Mouse (Mus musculus) ES-Bruce4 (cell line): ENCODE data around the gene Cyb561a3. TPM values are rescaled to one million over a fixed set of nuclear protein-coding genes. Genes with fewer than 3 reads are reported as not detected.

ENCODE experiments used
- H3K27ac ChIP-seq: 2 replicates; pipeline ENCODE4 v1.5.1; 2012; ENCODE audit warnings: low read length, inconsistent platforms; ENCODE audit not compliant: insufficient read depth
- H3K27me3 ChIP-seq: 2 replicates; pipeline ENCODE4 v1.6.1; 2012; ENCODE audit warnings: mild to moderate bottlenecking, low read length, inconsistent platforms; ENCODE audit not compliant: control insufficient read depth, poor library complexity, insufficient read depth, severe bottlenecking
- H3K36me3 ChIP-seq: 2 replicates; pipeline ENCODE4 v1.6.1; 2012; ENCODE audit warnings: inconsistent platforms, mild to moderate bottlenecking, low read length, moderate library complexity; ENCODE audit not compliant: control insufficient read depth, poor library complexity, insufficient read depth, severe bottlenecking
- H3K4me1 ChIP-seq: one replicate; pipeline ENCODE4 v1.8.1; 2011; ENCODE audit warnings: low read length; ENCODE audit not compliant: control insufficient read depth, insufficient read depth
- H3K4me3 ChIP-seq: 2 replicates; pipeline ENCODE4 v1.5.1; 2011; ENCODE audit warnings: low read depth, mild to moderate bottlenecking, low read length
- H3K9ac ChIP-seq: 2 replicates; pipeline ENCODE4 v1.6.1; 2012; ENCODE audit warnings: low read depth, mild to moderate bottlenecking, inconsistent platforms; ENCODE audit not compliant: poor library complexity, severe bottlenecking
- H3K9me3 ChIP-seq: replicated peaks from 2 replicates; pipeline ENCODE4 v1.6.1; 2012; ENCODE audit warnings: mild to moderate bottlenecking, low read length, inconsistent platforms; ENCODE audit not compliant: control insufficient read depth, poor library complexity, insufficient read depth, severe bottlenecking
- CTCF ChIP-seq: IDR thresholded peaks from one replicate; pipeline ENCODE4 v1.8.1; 2011; ENCODE audit warnings: low read depth, low read length
- EP300 ChIP-seq: IDR thresholded peaks from 2 replicates; pipeline ENCODE4 v1.6.1; 2011; ENCODE audit warnings: low read depth, low read length; ENCODE audit not compliant: insufficient read depth
- POLR2A ChIP-seq: IDR thresholded peaks from one replicate; pipeline ENCODE4 v1.8.1; 2011; ENCODE audit warnings: low read length; ENCODE audit not compliant: insufficient read depth
- polyA plus RNA-seq: library from polyadenylated mRNA; stranded (reverse); fragments of >200 nt; gene quantifications from 2 replicates; pipeline ENCODE4 v1.2.4, GENCODE M21; 2011; ENCODE audit warnings: low read depth; ENCODE audit not compliant: missing spikeins, insufficient read depth, insufficient read length

The Cyb561a3 gene
- 11.6 and 13.5 TPM in 2 replicates for polyA plus RNA-seq

DNA sequence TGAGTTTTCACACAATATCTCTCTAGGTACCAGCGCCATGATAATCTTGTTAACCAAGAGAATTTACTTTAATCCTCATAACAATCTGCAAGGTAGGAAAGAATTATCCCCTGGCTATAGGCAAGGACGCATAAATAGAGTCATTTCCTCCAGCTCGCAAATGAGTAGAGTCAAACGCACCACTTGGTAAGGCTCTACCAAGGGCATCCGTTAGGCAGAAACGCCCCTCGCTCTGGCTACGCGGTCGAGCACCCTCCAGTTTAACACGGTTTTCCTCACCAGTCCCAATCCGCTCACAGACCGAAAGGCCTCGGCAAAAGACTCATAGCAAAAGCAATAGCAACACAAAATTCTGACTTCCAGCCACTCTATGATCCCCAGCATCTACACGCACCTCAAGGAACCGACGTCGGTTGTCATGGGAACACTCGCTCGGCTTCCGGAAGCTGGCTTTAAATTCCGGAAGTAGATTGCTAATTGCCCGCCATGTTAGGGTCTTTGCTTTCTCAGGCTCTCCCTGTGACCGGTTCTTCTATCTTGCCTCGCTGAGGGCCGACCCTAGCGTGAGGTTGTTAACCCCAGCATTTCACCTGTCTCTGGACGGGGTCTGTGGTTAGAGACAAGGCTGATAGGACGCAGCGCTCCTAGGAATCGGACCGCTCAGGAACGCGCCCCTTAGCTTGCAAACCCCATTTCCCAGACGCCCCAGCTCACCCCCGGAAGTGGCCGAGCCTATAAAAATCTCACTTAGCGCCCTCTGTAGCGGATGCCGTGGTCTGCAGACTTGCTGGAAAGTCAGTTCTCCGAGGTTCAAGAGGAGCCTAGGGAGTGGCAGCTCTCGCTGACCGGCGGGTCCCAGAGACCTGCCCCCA is at the start of gene Cyb561a3, which contains the start of gene Tmem138:
Gene Cyb561a3, plus strand, starts transcription at position 483 of the 872 bp plus-strand sequence.
Gene Tmem138, minus strand, starts transcription at position 673 of the 872 bp plus-strand sequence.
- peak within 1 kb of the TSS; percentile 46 for H3K27ac ChIP-seq
- H3K36me3 ChIP-seq: peaks cover 15% of the 10 kb centered on the region
- H3K27me3 ChIP-seq: no peaks in the 10 kb centered on the region
- peak within 1 kb of the TSS; percentile 44 for H3K9ac ChIP-seq
- H3K9me3 ChIP-seq: no peaks in the 10 kb centered on the region
- TF ChIP-seq EP300 (no peak), POLR2A (peak; percentile 44), CTCF (peak; percentile 27)
- no peaks in the 10 kb centered on the region for H3K4me1 ChIP-seq
- H3K4me3 ChIP-seq: peak within 1 kb of the TSS; percentile 95

DNA sequence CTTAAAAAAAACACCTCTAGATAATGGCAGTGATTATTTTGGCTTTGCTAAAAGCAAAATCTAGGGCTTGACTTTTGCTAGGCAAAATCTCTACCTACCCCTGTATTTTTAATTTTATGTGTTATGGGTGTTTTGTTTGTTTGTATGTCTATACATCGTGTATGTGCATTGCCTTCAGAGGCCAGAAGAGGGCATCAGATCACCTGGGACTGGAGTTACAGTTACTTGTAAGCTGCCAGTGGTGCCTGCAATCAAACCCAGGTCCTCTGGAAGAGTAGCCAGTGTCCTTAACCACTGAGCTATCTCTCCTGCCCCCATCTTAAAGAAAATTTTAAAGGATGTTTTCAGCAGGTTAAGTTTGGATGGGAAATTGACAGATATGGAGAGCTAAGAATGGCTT is 46.9 kb upstream of the Cyb561a3 start:
- TF ChIP-seq POLR2A: no peak
- peak; percentile 6 for TF ChIP-seq CTCF
- no peaks in the 10 kb centered on the region for H3K9me3 ChIP-seq
- H3K27me3 ChIP-seq: no peaks in the 10 kb centered on the region
- no peak overlapping the region for H3K4me3 ChIP-seq
- H3K9ac ChIP-seq: no peak overlapping the region
- H3K36me3 ChIP-seq: peaks cover 42% of the 10 kb centered on the region
- no peaks in the 10 kb centered on the region for H3K4me1 ChIP-seq
- no peak overlapping the region for H3K27ac ChIP-seq

DNA sequence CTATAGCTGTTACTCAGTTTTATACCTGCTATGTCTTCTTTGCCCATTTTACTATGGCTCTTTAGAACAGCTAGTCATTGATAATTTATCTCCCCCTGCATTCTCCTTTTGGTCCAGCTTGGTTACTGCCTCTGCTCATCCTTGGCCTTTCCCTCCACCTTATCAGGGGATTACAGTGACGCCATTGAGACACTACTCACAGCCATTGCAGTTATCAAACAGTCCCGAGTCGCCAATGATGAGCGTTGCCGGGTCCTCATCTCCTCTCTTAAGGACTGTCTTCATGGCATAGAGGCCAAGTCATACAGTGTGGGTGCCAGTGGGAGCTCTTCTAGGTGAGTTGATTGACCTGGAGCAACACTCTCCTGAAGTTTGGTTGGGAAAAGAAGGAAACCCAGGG is 37.5 kb upstream of the Cyb561a3 start:
- H3K9me3 ChIP-seq: no peaks in the 10 kb centered on the region
- no peak overlapping the region for H3K4me3 ChIP-seq
- H3K9ac ChIP-seq: no peak overlapping the region
- no peak overlapping the region for H3K27ac ChIP-seq
- TF ChIP-seq CTCF (no peak), EP300 (no peak), POLR2A (no peak)
- H3K27me3 ChIP-seq: no peaks in the 10 kb centered on the region
- peaks cover 76% of the 10 kb centered on the region for H3K36me3 ChIP-seq
- no peaks in the 10 kb centered on the region for H3K4me1 ChIP-seq

DNA sequence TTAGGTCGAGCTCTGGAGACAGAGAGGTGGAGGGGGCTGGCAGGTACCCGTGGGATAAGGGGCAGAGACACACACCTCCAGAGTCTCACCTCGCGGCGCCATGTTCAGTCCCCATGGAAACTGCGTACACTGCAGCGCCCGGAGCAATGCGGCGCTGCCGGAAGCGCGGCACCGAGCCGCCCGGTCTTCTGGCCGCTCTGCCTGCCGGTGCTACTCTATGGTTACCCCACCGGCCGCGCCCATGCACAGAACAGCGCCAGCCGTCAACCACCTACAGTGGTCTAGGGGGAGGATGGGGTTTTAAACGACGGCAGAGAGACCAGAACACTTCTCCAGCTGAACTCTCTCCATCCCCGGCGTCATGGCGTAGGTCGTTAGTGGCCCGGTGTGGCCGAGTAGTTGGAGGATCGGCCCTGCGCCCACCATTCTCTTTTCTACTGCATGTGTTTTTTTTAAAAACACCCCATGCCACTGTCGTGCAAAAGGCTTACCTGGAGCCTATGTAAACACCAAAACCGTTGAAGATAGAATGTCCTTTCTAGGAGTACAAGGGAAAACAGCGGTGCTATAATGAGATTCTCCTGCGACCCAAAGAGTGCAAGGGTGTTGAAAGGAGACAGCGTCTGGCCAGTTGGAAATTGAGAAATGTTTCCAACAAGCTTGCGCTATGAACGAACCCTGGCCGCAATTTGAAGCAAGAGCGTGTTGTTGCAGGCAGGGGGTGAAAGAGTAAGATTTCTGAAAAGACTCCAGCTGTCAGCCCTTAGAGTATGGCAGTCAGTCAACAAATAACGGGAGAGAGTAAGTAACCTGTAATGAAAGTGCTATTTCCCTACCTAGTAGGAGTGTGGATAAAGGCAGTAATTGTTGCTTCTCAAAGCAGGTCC is 21.1 kb upstream of the Cyb561a3 start, which contains the start of gene Tmem216:
Gene Tmem216, minus strand, starts transcription at position 615 of the 887 bp plus-strand sequence.
- H3K9ac ChIP-seq: peak within 1 kb of the TSS; percentile 86
- TF ChIP-seq EP300: no peak
- no peak for TF ChIP-seq CTCF
- TF ChIP-seq POLR2A: no peak
- peak within 1 kb of the TSS; percentile 93 for H3K4me3 ChIP-seq
- H3K36me3 ChIP-seq: no peaks in the 10 kb centered on the region; the same call in 1 of the 2 replicates
- 0 out of 2 replicates have a peak within 1 kb of the TSS, but pooled peaks have one; percentile 25 for H3K27ac ChIP-seq
- H3K4me1 ChIP-seq: peaks cover 2% of the 10 kb centered on the region
- H3K9me3 ChIP-seq: no peaks in the 10 kb centered on the region
- no peaks in the 10 kb centered on the region for H3K27me3 ChIP-seq

DNA sequence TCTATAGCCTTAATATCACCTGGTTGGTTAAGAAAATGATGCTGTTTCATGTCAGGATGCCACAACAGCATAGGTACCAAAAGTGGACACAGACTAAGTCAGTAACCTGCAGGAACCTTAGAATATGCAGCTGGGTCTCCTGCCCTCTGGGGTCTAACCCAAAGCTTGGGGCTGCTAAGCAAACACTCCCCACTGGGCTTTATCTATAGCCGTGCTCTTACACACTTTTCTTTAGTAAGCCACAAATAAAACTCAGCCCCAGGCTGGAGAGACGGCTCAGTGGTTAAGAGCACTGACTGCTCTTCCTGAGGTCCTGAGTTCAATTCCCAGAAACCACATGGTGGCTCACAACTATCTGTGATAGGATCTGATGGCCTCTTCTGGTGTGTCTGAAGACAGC is 20.0 kb upstream of the Cyb561a3 start:
- H3K9ac ChIP-seq: no peak overlapping the region
- peaks cover 2% of the 10 kb centered on the region for H3K4me1 ChIP-seq
- no peak overlapping the region for H3K27ac ChIP-seq
- TF ChIP-seq CTCF: no peak
- no peak overlapping the region for H3K4me3 ChIP-seq
- no peaks in the 10 kb centered on the region; the same call in 1 of the 2 replicates for H3K36me3 ChIP-seq
- H3K9me3 ChIP-seq: no peaks in the 10 kb centered on the region
- no peaks in the 10 kb centered on the region for H3K27me3 ChIP-seq
